Mouse (Mus musculus): ENCODE measurements at regions not wholly inside any gene's neighbourhood (a gene's known extent, or its start where the extent isn't known, plus 50 kb on each side); places are given as distances from the start of the nearest gene placed in this dataset.

DNA sequence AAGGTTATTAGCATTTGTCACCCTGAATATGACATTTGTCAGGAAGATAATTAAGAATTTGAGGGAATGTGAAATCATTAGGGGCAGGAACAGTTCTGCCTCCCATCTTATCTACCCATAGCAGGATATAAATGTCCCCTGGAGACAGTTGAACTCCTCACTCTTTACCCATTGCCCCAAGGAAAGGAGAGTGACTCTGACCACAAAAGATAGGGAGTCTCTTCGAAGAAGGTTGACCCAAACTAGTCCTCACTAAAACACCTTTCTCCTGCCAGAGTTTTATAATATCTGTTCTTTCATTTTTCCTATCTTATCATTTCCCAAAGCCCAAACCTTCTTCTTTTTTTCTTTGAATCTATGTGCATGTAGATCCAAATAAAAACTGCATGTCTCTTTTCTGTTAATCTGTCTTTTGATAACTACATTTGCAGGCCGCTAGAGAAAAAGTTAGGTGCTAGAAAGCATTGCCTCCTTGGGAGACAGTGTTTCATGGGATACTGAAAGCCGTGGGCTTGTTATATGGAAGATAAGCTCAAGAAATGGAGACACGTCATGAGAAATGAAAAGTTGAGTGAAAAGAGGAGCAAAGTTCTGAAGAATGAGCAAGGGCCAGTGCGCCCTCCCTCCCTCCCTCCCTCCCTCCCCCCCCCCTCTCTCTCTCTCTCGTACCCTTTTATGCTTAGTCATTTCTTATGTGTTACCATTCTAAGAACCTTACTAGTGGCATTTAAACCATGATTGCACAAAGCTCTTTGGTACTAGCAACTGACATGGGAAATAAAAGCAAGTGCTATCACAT lies 341.6 kb downstream of the Rnd3 start:
- H3K36me3 ChIP-seq (replicated peaks; ENCODE audit: control insufficient read depth, insufficient read depth) = no peaks in the 10 kb centered on the region
- H3K4me3 ChIP-seq (replicated peaks; ENCODE audit: low read length) = no peak overlapping the region
- peaks cover 22% of the 10 kb centered on the region for H3K4me1 ChIP-seq (replicated peaks; ENCODE audit: control insufficient read depth, insufficient read depth, low read length)
- no peaks in the 10 kb centered on the region for H3K27me3 ChIP-seq (ENCODE audit: control insufficient read depth, insufficient read depth, low read length)
- WGBS = 91% methylated on average over 6 of the region's 6 CpGs
- DNase-seq (ENCODE audit: low spot score) = no peak
- H3K27ac ChIP-seq = no peak overlapping the region
- H3K9ac ChIP-seq = no peak overlapping the region
- ATAC-seq (ENCODE audit: low FRiP score) = no peak
- no peak overlapping the region for H3K4me2 ChIP-seq (replicated peaks)
- no peaks in the 10 kb centered on the region for H3K9me3 ChIP-seq (ENCODE audit: control insufficient read depth, low read length)

DNA sequence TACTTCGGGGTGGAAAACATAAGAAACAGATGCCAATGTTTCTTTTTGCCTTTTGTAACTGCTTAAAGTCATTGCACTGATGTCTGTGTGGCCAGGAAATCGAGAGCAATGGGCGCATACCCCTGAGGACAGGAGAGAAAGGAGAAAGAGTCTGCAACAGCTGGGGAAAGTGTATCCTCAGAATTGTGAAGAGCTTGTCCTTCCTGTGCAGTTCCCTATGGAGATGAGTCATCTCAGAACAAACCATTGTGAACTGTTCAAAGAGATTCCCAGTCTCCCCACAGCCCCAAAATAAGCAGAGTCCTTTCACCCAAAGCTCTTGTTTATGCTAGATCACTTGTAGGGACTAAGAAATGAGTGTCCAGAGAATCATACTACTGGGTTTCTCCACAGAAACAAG lies 343.3 kb downstream of the Rnd3 start:
- H3K9ac ChIP-seq = no peak overlapping the region
- no peak overlapping the region for H3K4me3 ChIP-seq (replicated peaks; ENCODE audit: low read length)
- no peaks in the 10 kb centered on the region for H3K27me3 ChIP-seq (ENCODE audit: control insufficient read depth, insufficient read depth, low read length)
- ATAC-seq (ENCODE audit: low FRiP score) = no peak
- H3K4me1 ChIP-seq (replicated peaks; ENCODE audit: control insufficient read depth, insufficient read depth, low read length) = peaks cover 5% of the 10 kb centered on the region; the same call in 1 of the 2 replicates
- no peak for DNase-seq (ENCODE audit: low spot score)
- 92% methylated on average over 3 of the region's 3 CpGs for WGBS
- no peaks in the 10 kb centered on the region for H3K36me3 ChIP-seq (replicated peaks; ENCODE audit: control insufficient read depth, insufficient read depth)
- no peak overlapping the region for H3K4me2 ChIP-seq (replicated peaks)
- no peaks in the 10 kb centered on the region for H3K9me3 ChIP-seq (ENCODE audit: control insufficient read depth, low read length)
- H3K27ac ChIP-seq = no peak overlapping the region

DNA sequence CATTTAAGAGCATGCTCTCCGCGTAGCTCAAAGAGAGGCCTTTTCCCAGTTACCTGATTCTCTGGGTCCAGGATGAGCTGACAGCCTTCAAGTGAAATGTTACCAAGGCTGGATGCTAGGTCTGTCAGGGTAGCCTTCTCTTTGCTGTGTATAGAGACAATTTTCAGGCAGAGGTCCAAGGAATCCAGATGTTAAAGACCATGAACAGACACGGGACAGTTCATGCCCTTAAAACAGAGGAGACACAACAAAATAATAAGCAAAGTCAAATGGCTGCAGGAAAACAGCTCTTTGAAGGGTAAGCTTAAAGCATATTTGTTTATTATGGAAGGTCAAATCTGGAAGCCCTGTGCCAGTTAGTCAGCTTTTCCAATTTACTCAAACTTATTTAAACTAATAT lies 352.8 kb downstream of the Rnd3 start:
- no peaks in the 10 kb centered on the region for H3K36me3 ChIP-seq (replicated peaks; ENCODE audit: control insufficient read depth, insufficient read depth)
- H3K4me2 ChIP-seq (replicated peaks) = no peak overlapping the region
- no peak overlapping the region for H3K27ac ChIP-seq
- DNase-seq (ENCODE audit: low spot score) (no peak), ATAC-seq (ENCODE audit: low FRiP score) (no peak)
- peaks cover 10% of the 10 kb centered on the region; the same call in 1 of the 2 replicates for H3K9me3 ChIP-seq (ENCODE audit: control insufficient read depth, low read length)
- H3K9ac ChIP-seq = no peak overlapping the region
- no peaks in the 10 kb centered on the region for H3K27me3 ChIP-seq (ENCODE audit: control insufficient read depth, insufficient read depth, low read length)
- H3K4me3 ChIP-seq (replicated peaks; ENCODE audit: low read length) = no peak overlapping the region
- H3K4me1 ChIP-seq (replicated peaks; ENCODE audit: control insufficient read depth, insufficient read depth, low read length) = no peaks in the 10 kb centered on the region
- WGBS = 78% methylated on average over 3 of the region's 3 CpGs

DNA sequence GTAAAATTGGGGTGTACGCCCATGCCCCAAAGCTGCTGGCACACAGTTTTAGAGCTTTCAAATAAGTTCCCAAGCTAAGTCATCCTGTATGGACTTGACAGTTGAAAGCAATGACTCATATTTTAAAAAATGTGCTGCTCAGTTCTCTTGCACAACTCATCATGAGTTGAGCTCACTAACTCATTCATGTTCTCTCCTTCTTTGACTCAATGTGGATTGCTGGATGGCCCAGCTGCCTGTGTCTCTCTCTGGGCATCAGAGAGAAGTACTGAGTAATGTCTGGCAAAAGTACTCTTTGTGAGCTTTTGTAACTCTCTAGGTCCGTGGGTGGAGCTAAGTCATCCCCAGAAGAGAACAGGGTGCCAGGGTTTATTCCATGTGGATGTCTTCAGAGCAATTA lies 355.3 kb downstream of the Rnd3 start:
- H3K36me3 ChIP-seq (replicated peaks; ENCODE audit: control insufficient read depth, insufficient read depth) = no peaks in the 10 kb centered on the region
- no peak overlapping the region for H3K27ac ChIP-seq
- 84% methylated on average over 2 of the region's 2 CpGs for WGBS
- H3K4me1 ChIP-seq (replicated peaks; ENCODE audit: control insufficient read depth, insufficient read depth, low read length) = no peaks in the 10 kb centered on the region
- H3K9me3 ChIP-seq (ENCODE audit: control insufficient read depth, low read length) = peaks cover 11% of the 10 kb centered on the region; the same call in 1 of the 2 replicates
- no peak overlapping the region for H3K4me3 ChIP-seq (replicated peaks; ENCODE audit: low read length)
- DNase-seq (ENCODE audit: low spot score) (no peak), ATAC-seq (ENCODE audit: low FRiP score) (no peak)
- no peak overlapping the region for H3K4me2 ChIP-seq (replicated peaks)
- no peaks in the 10 kb centered on the region for H3K27me3 ChIP-seq (ENCODE audit: control insufficient read depth, insufficient read depth, low read length)
- H3K9ac ChIP-seq = no peak overlapping the region

DNA sequence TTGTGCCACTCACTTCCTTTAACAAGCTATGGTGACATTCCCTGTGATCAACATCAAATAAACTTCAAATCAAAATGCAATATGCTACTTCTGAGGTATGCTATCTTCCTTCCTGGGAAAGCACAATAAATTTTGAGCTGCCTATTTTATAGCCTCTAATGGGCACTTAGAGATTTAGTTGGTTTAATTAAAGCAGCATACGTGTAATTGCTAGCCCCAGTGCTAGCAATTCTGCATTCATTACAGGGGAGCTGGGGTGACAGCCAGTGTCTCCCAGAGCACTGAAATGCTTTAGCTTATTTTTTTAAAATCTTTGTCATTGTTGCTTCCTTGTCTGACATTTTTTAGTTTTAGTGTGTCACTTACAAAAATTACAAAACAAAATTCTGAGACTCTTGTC lies 355.8 kb downstream of the Rnd3 start:
- ATAC-seq (ENCODE audit: low FRiP score) (no peak), DNase-seq (ENCODE audit: low spot score) (no peak)
- no peaks in the 10 kb centered on the region for H3K27me3 ChIP-seq (ENCODE audit: control insufficient read depth, insufficient read depth, low read length)
- H3K9ac ChIP-seq = no peak overlapping the region
- H3K36me3 ChIP-seq (replicated peaks; ENCODE audit: control insufficient read depth, insufficient read depth) = no peaks in the 10 kb centered on the region
- WGBS = 32% methylated on average over 1 of the region's 1 CpGs
- H3K9me3 ChIP-seq (ENCODE audit: control insufficient read depth, low read length) = peaks cover 11% of the 10 kb centered on the region; the same call in 1 of the 2 replicates
- H3K4me2 ChIP-seq (replicated peaks) = no peak overlapping the region
- H3K4me3 ChIP-seq (replicated peaks; ENCODE audit: low read length) = no peak overlapping the region
- H3K27ac ChIP-seq = no peak overlapping the region
- no peaks in the 10 kb centered on the region for H3K4me1 ChIP-seq (replicated peaks; ENCODE audit: control insufficient read depth, insufficient read depth, low read length)

DNA sequence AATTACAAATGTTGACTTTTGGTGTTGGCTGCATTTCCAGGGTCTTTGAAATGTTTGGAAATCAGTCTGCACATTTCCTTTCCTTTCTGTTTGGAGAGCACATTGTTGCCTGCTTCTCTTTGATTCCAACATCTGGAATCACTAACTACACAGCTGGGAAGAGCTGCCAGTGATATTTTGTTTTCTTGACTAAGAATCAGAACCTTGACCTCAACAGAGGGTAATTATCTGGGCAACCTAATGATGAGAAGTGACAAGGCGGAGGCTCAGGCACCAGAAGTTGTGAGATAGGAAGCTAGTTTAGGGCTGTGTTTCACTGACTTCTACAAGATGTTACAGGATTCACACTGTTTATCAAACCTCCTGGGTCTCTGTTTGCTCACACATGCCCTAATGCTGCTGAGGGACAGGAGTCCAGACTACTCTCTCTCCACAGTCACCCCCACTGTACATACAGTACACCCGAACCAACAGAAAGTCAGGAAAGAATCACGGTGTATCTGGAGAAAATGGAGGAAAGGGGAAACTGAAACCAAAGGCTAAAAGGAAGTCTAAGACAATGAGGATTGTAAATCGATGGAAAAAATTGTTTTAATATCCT lies 359.8 kb downstream of the Rnd3 start:
- DNase-seq (ENCODE audit: low spot score) = no peak
- Histone ChIP-seq H3K9me3 (ENCODE audit: control insufficient read depth, low read length) (peaks cover 11% of the 10 kb centered on the region; the same call in 1 of the 2 replicates), H3K9ac (no peak overlapping the region), H3K4me2 (replicated peaks) (no peak overlapping the region), H3K27me3 (ENCODE audit: control insufficient read depth, insufficient read depth, low read length) (no peaks in the 10 kb centered on the region), H3K4me3 (replicated peaks; ENCODE audit: low read length) (no peak overlapping the region), H3K36me3 (replicated peaks; ENCODE audit: control insufficient read depth, insufficient read depth) (no peaks in the 10 kb centered on the region), H3K27ac (no peak overlapping the region), H3K4me1 (replicated peaks; ENCODE audit: control insufficient read depth, insufficient read depth, low read length) (no peaks in the 10 kb centered on the region)
- no peak for ATAC-seq (ENCODE audit: low FRiP score)
- 89% methylated on average over 4 of the region's 4 CpGs for WGBS

DNA sequence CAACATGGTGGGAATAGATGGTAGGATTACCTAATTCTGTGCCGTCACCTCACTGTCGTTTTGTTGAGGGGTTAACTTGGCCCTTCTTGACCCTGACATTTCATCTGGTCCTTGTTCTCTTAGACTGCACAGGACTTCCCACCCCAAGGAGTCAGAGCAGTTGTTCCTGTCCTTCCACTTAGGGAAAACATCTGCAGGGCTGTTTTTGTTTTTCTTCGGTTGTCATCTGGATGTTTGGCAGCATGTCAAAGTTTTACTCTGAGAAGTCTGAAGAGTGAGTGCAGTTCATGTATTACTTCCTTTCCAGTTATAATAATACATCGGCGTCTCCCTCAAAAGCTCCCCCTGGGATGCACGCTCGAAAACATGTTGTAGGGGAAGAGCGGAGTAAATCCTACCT lies 376.8 kb downstream of the Rnd3 start:
- Histone ChIP-seq H3K9me3 (ENCODE audit: control insufficient read depth, low read length) (no peaks in the 10 kb centered on the region), H3K27ac (no peak overlapping the region), H3K4me1 (replicated peaks; ENCODE audit: control insufficient read depth, insufficient read depth, low read length) (no peaks in the 10 kb centered on the region), H3K9ac (no peak overlapping the region), H3K27me3 (ENCODE audit: control insufficient read depth, insufficient read depth, low read length) (no peaks in the 10 kb centered on the region), H3K36me3 (replicated peaks; ENCODE audit: control insufficient read depth, insufficient read depth) (no peaks in the 10 kb centered on the region), H3K4me3 (replicated peaks; ENCODE audit: low read length) (no peak overlapping the region), H3K4me2 (replicated peaks) (no peak overlapping the region)
- DNase-seq (ENCODE audit: low spot score) (no peak), ATAC-seq (ENCODE audit: low FRiP score) (no peak)
- 90% methylated on average over 8 of the region's 8 CpGs for WGBS

DNA sequence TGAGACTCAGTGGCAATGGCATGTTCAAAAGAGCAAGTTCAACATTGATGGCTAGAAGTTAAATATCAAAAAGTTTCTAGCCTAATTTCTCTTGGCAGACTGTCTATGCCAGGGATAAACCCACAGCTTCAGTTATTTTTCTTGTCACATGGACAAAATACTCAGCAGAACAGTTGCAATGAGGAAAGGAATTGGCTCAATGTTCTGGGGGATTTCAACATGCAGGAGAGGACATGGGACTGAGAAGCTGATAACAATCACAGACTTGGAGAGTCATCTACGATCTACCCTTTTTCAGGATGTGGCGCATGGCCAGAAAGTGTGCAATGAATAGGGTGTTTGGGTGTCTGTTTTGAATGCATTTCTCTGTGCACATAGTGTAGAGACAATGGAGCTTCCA lies 389.9 kb downstream of the Rnd3 start:
- Histone ChIP-seq H3K36me3 (replicated peaks; ENCODE audit: control insufficient read depth, insufficient read depth) (no peaks in the 10 kb centered on the region), H3K9me3 (ENCODE audit: control insufficient read depth, low read length) (no peaks in the 10 kb centered on the region), H3K27me3 (ENCODE audit: control insufficient read depth, insufficient read depth, low read length) (no peaks in the 10 kb centered on the region), H3K9ac (no peak overlapping the region), H3K4me3 (replicated peaks; ENCODE audit: low read length) (no peak overlapping the region), H3K27ac (no peak overlapping the region), H3K4me1 (replicated peaks; ENCODE audit: control insufficient read depth, insufficient read depth, low read length) (peaks cover 12% of the 10 kb centered on the region; the same call in 1 of the 2 replicates), H3K4me2 (replicated peaks) (no peak overlapping the region)
- 89% methylated on average over 2 of the region's 2 CpGs for WGBS
- no peak for DNase-seq (ENCODE audit: low spot score)
- no peak for ATAC-seq (ENCODE audit: low FRiP score)

DNA sequence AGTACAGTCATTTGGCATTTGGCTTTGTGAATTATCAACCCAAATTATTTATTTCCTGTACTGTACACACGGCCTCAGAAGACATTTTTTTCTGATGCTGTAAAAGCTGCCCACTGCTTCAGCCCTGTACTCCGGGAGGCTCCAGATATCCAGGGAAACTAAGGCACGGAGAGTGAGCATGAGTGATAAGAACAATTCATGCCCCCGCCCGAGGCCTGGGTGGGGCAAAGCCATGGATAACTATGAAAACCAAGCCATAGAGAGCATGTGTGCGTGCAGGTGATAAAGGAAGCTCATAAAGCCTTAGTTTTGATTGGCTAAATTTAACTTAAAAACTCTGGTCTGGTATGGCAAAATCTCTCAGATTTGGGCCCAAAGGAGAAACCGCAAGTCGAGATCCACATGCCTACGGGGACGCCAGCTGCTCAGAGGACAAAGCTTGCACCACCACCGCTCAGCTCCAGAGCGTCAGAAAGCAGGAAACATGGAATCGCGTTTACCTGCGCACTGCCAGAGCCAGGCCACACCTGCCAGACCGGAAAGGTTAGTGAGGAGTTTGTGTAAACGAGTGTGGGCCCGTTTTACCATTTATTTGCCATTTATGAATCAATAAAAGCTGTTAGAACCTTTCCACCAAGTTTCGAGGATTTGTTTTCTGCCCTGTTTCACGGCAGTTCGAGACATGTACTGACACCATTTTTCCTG lies 390.9 kb downstream of the Rnd3 start:
- DNase-seq (ENCODE audit: low spot score) (no peak), ATAC-seq (ENCODE audit: low FRiP score) (no peak)
- H3K4me3 ChIP-seq (replicated peaks; ENCODE audit: low read length) = no peak overlapping the region
- no peak overlapping the region for H3K27ac ChIP-seq
- H3K36me3 ChIP-seq (replicated peaks; ENCODE audit: control insufficient read depth, insufficient read depth) = no peaks in the 10 kb centered on the region
- H3K4me2 ChIP-seq (replicated peaks) = no peak overlapping the region
- WGBS = 94% methylated on average over 21 of the region's 21 CpGs
- H3K27me3 ChIP-seq (ENCODE audit: control insufficient read depth, insufficient read depth, low read length) = no peaks in the 10 kb centered on the region
- no peaks in the 10 kb centered on the region for H3K9me3 ChIP-seq (ENCODE audit: control insufficient read depth, low read length)
- H3K4me1 ChIP-seq (replicated peaks; ENCODE audit: control insufficient read depth, insufficient read depth, low read length) = peaks cover 12% of the 10 kb centered on the region; the same call in 1 of the 2 replicates
- H3K9ac ChIP-seq = no peak overlapping the region
